Mouse (Mus musculus): ENCODE results near the gene Edc3. TPM values are rescaled to one million over a fixed set of nuclear protein-coding genes. Genes with fewer than 3 reads are reported as not detected.
A peak's percentile ranks its signal among the peaks of the same experiment; 100 is the strongest.

Edc3 gene
- polyA plus RNA-seq, 1 experiment: 12.2 TPM

DNA sequence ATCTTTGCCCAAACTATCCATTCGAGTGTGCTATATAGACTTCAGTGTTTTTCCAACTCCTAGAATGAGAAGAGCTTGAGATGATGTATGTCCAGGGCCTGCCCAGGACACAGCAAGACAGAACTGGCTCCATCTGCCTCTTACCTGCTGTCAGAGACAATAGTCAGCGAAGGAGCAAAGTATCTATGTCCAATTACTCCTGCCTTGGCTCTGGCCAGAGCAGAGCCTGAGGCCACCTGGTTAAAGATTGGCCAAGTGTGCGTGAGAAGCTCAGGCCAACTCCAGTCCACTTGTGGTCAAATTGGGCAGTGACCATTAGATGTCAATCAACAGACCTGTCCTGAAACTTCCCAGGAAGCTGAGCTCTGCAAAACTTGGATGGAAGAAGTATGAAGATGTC lies 38.8 kb upstream of the Edc3 start:
- Histone ChIP-seq H3K4me3 (ENCODE audit: insufficient read depth, low read length) (no peak overlapping the region), H3K4me1 (ENCODE audit: control insufficient read depth, insufficient read depth, low read length) (no peaks in the 10 kb centered on the region), H3K27ac (ENCODE audit: insufficient read depth, low read length) (no peak overlapping the region)
- TF ChIP-seq CTCF (IDR thresholded peaks at IDR 0.05; ENCODE audit: extremely low read depth, insufficient read depth, low read length) (no peak), POLR2A (IDR thresholded peaks at IDR 0.05; ENCODE audit: extremely low read depth, insufficient read depth, low read length) (no peak)

DNA sequence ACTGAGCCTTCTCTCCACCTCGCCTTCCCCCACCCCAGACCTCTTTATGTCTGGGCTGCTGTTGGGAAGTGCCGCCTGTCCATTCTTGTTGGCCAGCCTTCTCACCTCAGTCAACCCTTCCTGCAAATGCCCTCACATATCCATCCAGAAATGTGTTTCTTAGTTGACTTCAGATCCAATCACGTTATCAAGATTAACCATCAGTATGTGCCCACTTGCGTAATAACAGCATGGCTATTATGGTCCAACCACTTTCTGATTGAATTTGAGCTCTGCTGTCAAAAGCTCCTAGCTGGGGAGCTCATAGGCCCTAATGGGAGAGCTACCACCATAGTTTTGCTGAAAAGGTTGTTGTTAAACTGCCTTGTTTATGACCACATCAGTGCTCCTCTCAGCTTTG lies 37.3 kb upstream of the Edc3 start:
- H3K4me1 ChIP-seq (ENCODE audit: control insufficient read depth, insufficient read depth, low read length): no peaks in the 10 kb centered on the region
- TF ChIP-seq CTCF (IDR thresholded peaks at IDR 0.05; ENCODE audit: extremely low read depth, insufficient read depth, low read length): no peak
- no peak for TF ChIP-seq POLR2A (IDR thresholded peaks at IDR 0.05; ENCODE audit: extremely low read depth, insufficient read depth, low read length)

DNA sequence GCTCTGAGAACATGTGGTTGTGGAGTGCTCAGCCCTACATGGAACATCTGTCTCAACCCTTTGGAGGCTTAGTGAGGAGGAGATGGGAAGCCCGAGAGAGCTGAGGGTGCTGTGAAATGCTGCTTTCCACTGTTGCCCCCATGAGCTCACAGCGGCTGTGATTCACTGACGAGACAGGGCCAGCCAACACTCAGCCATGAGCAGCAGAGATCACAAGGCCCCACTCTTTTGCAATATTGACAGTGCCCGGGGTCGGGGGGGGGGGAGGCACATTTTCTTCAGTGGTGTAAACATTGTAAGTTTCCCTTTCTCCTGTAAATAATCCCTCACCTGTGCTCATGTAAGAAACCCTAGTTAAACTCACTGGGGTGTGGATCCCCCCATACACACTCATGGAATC lies 36.8 kb upstream of the Edc3 start:
- TF ChIP-seq CTCF (IDR thresholded peaks at IDR 0.05; ENCODE audit: extremely low read depth, insufficient read depth, low read length) (no peak), POLR2A (IDR thresholded peaks at IDR 0.05; ENCODE audit: extremely low read depth, insufficient read depth, low read length) (no peak)
- Histone ChIP-seq H3K27ac (ENCODE audit: insufficient read depth, low read length) (no peak overlapping the region), H3K4me3 (ENCODE audit: insufficient read depth, low read length) (no peak overlapping the region), H3K4me1 (ENCODE audit: control insufficient read depth, insufficient read depth, low read length) (no peaks in the 10 kb centered on the region)

More for the DNA sequence above, 37.3 kb upstream of the Edc3 start:
- Histone ChIP-seq H3K4me3 (ENCODE audit: insufficient read depth, low read length) (no peak overlapping the region), H3K27ac (ENCODE audit: insufficient read depth, low read length) (no peak overlapping the region)

DNA sequence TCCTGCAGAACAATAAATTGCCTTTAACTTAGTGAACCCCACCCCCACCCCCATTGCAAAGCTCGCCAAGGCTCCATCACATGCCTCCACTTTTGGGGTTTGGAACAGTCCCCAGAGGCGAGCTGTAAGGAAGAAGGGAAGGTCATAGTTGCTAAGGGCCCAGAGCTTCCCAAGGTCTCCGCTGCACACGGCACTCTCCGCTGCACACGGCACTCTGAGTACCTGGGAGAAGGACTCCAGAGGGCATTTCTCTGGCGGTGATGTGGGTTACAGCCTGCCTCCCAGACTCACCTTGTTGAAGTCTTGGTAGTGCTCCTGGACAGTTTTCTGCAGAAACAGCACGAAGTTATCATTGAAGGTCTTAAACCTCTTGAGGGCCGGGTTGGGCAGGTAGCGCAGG lies 26.9 kb upstream of the Edc3 start:
- no peak overlapping the region for H3K4me3 ChIP-seq (ENCODE audit: insufficient read depth, low read length)
- H3K27ac ChIP-seq (ENCODE audit: insufficient read depth, low read length): no peak overlapping the region
- no peaks in the 10 kb centered on the region for H3K4me1 ChIP-seq (ENCODE audit: control insufficient read depth, insufficient read depth, low read length)
- no peak for TF ChIP-seq POLR2A (IDR thresholded peaks at IDR 0.05; ENCODE audit: extremely low read depth, insufficient read depth, low read length)
- TF ChIP-seq CTCF (IDR thresholded peaks at IDR 0.05; ENCODE audit: extremely low read depth, insufficient read depth, low read length): no peak

DNA sequence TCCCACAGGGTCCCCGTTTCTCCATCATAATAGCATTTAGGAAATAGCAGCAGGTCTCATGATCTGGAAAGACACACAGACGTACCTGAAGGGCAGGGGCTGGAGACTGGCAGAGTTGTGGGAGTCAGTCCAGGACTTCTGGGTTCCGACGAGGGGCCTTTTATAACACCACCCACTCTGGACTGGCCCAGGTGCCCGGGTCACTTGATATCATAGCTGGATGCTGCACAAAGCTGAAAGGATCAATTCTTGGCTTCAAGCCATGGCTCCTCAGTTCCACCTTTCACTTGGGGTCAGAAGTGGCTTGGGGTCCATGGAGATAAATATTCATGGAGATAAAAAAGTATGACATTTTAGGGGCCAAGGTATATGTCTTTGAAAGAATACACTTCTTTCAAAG lies 24.8 kb upstream of the Edc3 start, which contains the start of gene Cyp1a2:
Gene Cyp1a2, minus strand, starts transcription at position 184 of the 400 bp plus-strand sequence.
- Histone ChIP-seq H3K27ac (ENCODE audit: insufficient read depth, low read length) (no peak within 1 kb of the TSS), H3K4me3 (ENCODE audit: insufficient read depth, low read length) (no peak within 1 kb of the TSS), H3K4me1 (ENCODE audit: control insufficient read depth, insufficient read depth, low read length) (no peaks in the 10 kb centered on the region)
- TF ChIP-seq CTCF (IDR thresholded peaks at IDR 0.05; ENCODE audit: extremely low read depth, insufficient read depth, low read length): no peak
- TF ChIP-seq POLR2A (IDR thresholded peaks at IDR 0.05; ENCODE audit: extremely low read depth, insufficient read depth, low read length): no peak

DNA sequence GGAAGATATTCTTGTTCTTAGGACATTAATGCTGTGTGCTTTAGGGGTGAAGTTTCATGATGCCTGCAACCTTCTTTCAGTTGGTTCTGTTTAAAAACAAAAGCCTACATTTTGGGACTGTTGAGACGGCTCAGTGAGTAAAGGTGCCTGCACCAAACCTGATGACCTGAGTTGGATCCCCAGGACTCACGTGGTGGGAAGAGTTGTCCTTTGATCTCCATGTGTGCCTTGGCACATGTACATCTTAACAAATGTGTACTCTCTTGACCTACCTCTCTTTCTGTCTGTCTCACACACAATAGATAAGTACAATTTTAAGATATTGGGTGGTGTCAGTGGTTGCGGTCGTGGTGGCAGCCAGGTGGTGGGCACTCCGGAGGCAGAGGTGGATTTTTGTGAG lies 22.3 kb upstream of the Edc3 start:
- Histone ChIP-seq H3K4me3 (ENCODE audit: insufficient read depth, low read length) (no peak overlapping the region), H3K27ac (ENCODE audit: insufficient read depth, low read length) (no peak overlapping the region), H3K4me1 (ENCODE audit: control insufficient read depth, insufficient read depth, low read length) (no peaks in the 10 kb centered on the region)
- TF ChIP-seq POLR2A (IDR thresholded peaks at IDR 0.05; ENCODE audit: extremely low read depth, insufficient read depth, low read length) (no peak), CTCF (IDR thresholded peaks at IDR 0.05; ENCODE audit: extremely low read depth, insufficient read depth, low read length) (no peak)

DNA sequence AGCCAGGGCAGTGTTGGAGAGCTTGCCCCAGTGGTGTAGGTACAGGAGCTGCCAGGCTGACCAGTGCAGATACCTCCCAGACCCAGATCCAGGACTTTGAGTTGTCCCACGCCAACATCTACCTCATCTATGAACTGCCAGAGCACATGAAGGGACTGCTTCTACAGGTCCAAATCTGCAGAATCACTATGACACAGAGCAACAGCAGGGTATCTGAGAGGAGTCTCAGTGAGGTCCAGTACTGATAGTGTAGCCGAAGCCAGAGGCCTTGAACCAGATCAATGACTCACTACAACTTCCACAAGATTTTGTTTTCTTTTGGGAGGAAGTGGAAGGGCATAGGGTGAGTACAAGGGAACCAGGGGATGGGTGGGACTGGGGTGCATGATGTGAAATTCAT lies 20.6 kb upstream of the Edc3 start, which contains the start of gene Cyp1a1:
Gene Cyp1a1, plus strand, starts transcription at position 178 of the 400 bp plus-strand sequence.
- no peak within 1 kb of the TSS for H3K4me3 ChIP-seq (ENCODE audit: insufficient read depth, low read length)
- no peak for TF ChIP-seq CTCF (IDR thresholded peaks at IDR 0.05; ENCODE audit: extremely low read depth, insufficient read depth, low read length)
- H3K27ac ChIP-seq (ENCODE audit: insufficient read depth, low read length): no peak within 1 kb of the TSS
- H3K4me1 ChIP-seq (ENCODE audit: control insufficient read depth, insufficient read depth, low read length): no peaks in the 10 kb centered on the region

DNA sequence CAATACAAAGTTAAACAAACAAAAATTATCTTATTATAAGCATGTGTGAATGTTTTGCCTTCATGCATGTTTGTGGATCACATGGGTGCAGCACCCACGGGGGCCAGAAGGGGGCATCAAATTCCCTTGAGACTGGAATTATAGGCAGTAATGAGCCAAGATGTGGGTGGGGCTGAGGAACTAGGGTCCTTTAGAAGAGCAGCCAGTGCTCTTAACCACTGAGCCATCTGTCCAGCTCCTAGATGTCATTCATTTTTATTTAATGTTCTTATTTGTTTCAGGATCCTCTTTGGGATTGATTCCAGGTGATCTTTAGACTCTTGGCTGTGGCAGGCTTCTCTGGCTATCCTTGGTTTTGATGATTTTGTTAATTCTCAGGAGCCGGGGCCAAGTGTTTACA lies 20.2 kb upstream of the Edc3 start:
- Histone ChIP-seq H3K4me1 (ENCODE audit: control insufficient read depth, insufficient read depth, low read length) (no peaks in the 10 kb centered on the region), H3K27ac (ENCODE audit: insufficient read depth, low read length) (no peak overlapping the region), H3K4me3 (ENCODE audit: insufficient read depth, low read length) (no peak overlapping the region)
- 0 out of 2 replicates have a peak, but pooled peaks have one; percentile 15 for TF ChIP-seq CTCF (IDR thresholded peaks at IDR 0.05; ENCODE audit: extremely low read depth, insufficient read depth, low read length)
- TF ChIP-seq POLR2A (IDR thresholded peaks at IDR 0.05; ENCODE audit: extremely low read depth, insufficient read depth, low read length): no peak

DNA sequence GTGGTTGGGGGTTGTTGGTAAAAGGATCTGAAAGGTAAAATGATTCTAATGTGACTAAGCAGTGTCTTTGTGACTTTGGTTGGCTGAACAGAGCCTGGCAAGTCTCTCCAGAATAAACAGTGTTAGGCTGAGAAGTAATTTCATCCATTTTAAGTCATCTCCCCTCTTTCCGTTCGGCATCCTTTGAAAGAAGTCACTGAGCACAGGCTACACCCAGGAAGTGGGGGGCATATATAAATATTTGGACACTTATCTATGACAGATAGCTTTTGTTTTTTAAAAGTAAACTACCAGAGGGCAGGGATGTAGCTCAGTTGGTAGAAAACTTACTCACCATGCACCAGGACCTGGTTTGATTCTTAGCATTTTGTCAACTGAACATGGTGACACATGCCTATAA lies 19.7 kb upstream of the Edc3 start:
- no peak overlapping the region for H3K4me3 ChIP-seq (ENCODE audit: insufficient read depth, low read length)
- TF ChIP-seq POLR2A (IDR thresholded peaks at IDR 0.05; ENCODE audit: extremely low read depth, insufficient read depth, low read length): no peak
- TF ChIP-seq CTCF (IDR thresholded peaks at IDR 0.05; ENCODE audit: extremely low read depth, insufficient read depth, low read length): no peak
- no peaks in the 10 kb centered on the region for H3K4me1 ChIP-seq (ENCODE audit: control insufficient read depth, insufficient read depth, low read length)
- H3K27ac ChIP-seq (ENCODE audit: insufficient read depth, low read length): no peak overlapping the region

DNA sequence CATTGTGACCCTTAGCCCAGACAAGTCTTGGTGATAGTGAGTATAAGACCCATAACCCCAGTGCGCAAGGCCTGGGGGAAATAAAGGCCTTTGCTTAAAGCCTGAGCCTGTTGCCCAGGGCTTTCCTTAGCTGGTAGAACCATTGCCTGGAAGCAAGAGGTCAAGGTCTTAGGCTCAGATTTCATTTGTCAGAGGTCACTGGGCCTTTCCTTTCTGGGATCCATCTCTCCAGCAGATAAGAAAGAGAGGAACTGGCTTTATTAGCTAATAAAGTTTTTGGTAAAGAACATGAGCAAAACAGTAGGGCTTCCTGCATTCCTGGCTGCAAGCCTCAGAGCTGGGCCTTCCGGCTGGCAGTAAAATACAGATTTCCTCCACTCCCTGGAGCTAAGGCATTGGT lies 14.2 kb upstream of the Edc3 start:
- no peak overlapping the region for H3K27ac ChIP-seq (ENCODE audit: insufficient read depth, low read length)
- H3K4me3 ChIP-seq (ENCODE audit: insufficient read depth, low read length): no peak overlapping the region
- no peak for TF ChIP-seq POLR2A (IDR thresholded peaks at IDR 0.05; ENCODE audit: extremely low read depth, insufficient read depth, low read length)
- TF ChIP-seq CTCF (IDR thresholded peaks at IDR 0.05; ENCODE audit: extremely low read depth, insufficient read depth, low read length): no peak
- peaks cover 2% of the 10 kb centered on the region; the same call in 1 of the 2 replicates for H3K4me1 ChIP-seq (ENCODE audit: control insufficient read depth, insufficient read depth, low read length)
